Mouse (Mus musculus) megakaryocyte, embryonic 14.5 days (primary cell): ENCODE data around the gene Prkcz. TPM values are rescaled to one million over a fixed set of nuclear protein-coding genes. Genes with fewer than 3 reads are reported as not detected.

ENCODE experiments used
- H3K27me3 ChIP-seq: replicated peaks from 2 replicates; pipeline ENCODE3; 2012; ENCODE audit warnings: inconsistent platforms
- H3K36me3 ChIP-seq: replicated peaks from 2 replicates; pipeline ENCODE3; 2012; ENCODE audit warnings: low read length, inconsistent platforms, mixed read lengths
- H3K4me1 ChIP-seq: 2 replicates; pipeline ENCODE4 v1.6.1; 2012; ENCODE audit warnings: inconsistent platforms
- H3K4me3 ChIP-seq: replicated peaks from 2 replicates; pipeline ENCODE3; 2012; ENCODE audit warnings: moderate library complexity, mild to moderate bottlenecking, inconsistent platforms
- H3K9me3 ChIP-seq: 2 replicates; pipeline ENCODE4 v1.6.1; 2012; ENCODE audit warnings: inconsistent platforms
- FLI1 ChIP-seq: IDR thresholded peaks from 2 replicates; pipeline ENCODE4 v1.6.1; 2012; ENCODE audit warnings: low read length, inconsistent platforms, mixed read lengths
- GATA1 ChIP-seq: IDR thresholded peaks from 3 replicates; pipeline ENCODE4 v1.6.1; 2012; ENCODE audit warnings: mixed read lengths, low read length, inconsistent platforms, borderline replicate concordance
- polyA plus RNA-seq: library from polyadenylated mRNA; stranded (reverse); fragments of >175 nt; gene quantifications from 2 replicates; pipeline ENCODE4 v1.2.3, GENCODE M21; 2012; ENCODE audit warnings: low replicate concordance; ENCODE audit not compliant: insufficient read depth

The Prkcz gene
- polyA plus RNA-seq, 1 experiment, result not detected

GRCm38 (mm10) chr4:155297057-155297456, 64.1 kb downstream of the Prkcz start:
- H3K4me1 ChIP-seq, result peaks cover 32% of the 10 kb centered on the region
- peaks cover 66% of the 10 kb centered on the region for H3K27me3 ChIP-seq
- no peak overlapping the region for H3K4me3 ChIP-seq
- TF ChIP-seq GATA1, result no peak
- TF ChIP-seq FLI1, result no peak
- H3K36me3 ChIP-seq, result no peaks in the 10 kb centered on the region
- no peaks in the 10 kb centered on the region for H3K9me3 ChIP-seq

GRCm38 (mm10) chr4:155295996-155296395, 65.2 kb downstream of the Prkcz start:
- Histone ChIP-seq H3K9me3 (no peaks in the 10 kb centered on the region), H3K27me3 (peaks cover 59% of the 10 kb centered on the region), H3K4me3 (no peak overlapping the region), H3K4me1 (peaks cover 39% of the 10 kb centered on the region), H3K36me3 (no peaks in the 10 kb centered on the region)
- no peak for TF ChIP-seq GATA1
- no peak for TF ChIP-seq FLI1

GRCm38 (mm10) chr4:155295026-155295590, 66.1 kb downstream of the Prkcz start:
- Histone ChIP-seq H3K27me3 (peaks cover 52% of the 10 kb centered on the region), H3K36me3 (no peaks in the 10 kb centered on the region), H3K4me1 (peaks cover 39% of the 10 kb centered on the region), H3K4me3 (no peak overlapping the region), H3K9me3 (no peaks in the 10 kb centered on the region)
- TF ChIP-seq FLI1 (no peak), GATA1 (no peak)

- Histone ChIP-seq H3K36me3 (no peaks in the 10 kb centered on the region), H3K4me3 (no peak overlapping the region), H3K27me3 (peaks cover 52% of the 10 kb centered on the region), H3K9me3 (no peaks in the 10 kb centered on the region), H3K4me1 (peaks cover 42% of the 10 kb centered on the region)
- no peak for TF ChIP-seq FLI1
- no peak for TF ChIP-seq GATA1
These were observed 66.8 kb downstream of the Prkcz start for GRCm38 (mm10) chr4:155294381-155294780.

DNA sequence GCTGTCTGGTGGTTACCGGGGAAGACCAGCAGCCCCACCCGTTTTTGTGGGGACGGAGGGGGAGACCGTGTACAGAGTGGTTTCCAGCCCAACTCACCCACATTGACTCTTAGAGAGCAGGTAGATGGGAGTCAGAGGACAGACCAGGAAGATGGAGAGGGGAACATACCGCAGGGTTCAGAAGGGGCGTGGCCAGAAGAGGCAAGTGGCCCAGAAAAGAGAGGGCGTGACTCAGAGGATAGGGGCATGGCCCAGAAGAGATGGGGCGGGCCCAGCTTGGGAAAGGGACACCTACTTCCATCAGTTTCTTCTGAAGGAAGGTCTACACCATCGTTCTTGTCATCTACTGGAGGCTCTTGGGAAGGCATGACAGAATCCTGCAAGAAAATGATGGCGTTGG, 68.3 kb downstream of the Prkcz start:
- Histone ChIP-seq H3K36me3 (no peaks in the 10 kb centered on the region), H3K4me1 (peaks cover 42% of the 10 kb centered on the region), H3K4me3 (peak overlapping the region; percentile 23), H3K27me3 (peaks cover 53% of the 10 kb centered on the region), H3K9me3 (no peaks in the 10 kb centered on the region)
- no peak for TF ChIP-seq FLI1
- TF ChIP-seq GATA1, result no peak

DNA sequence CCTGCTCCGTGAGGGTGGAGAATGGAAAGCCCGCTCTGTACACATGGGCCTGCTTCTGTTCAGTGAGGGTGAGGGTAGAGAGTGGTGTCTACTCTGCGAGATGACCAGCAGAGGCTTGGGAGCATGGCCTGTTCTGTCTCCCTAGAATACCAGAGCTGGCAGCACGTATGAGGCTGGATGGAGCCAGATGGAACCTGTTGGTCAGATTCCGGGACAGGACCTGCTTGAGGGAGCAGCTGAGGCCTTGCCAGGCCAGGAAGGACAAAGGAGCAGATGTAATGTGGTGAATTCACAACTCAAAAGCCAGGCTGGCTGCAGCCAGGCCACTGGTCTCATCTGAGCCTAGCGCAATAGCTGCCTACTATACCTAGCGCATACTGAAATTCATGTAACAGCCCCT, 71.1 kb downstream of the Prkcz start:
- no peak overlapping the region for H3K4me3 ChIP-seq
- peaks cover 33% of the 10 kb centered on the region for H3K4me1 ChIP-seq
- no peaks in the 10 kb centered on the region for H3K9me3 ChIP-seq
- TF ChIP-seq GATA1 (no peak), FLI1 (no peak)
- H3K36me3 ChIP-seq, result no peaks in the 10 kb centered on the region
- H3K27me3 ChIP-seq, result peaks cover 74% of the 10 kb centered on the region

GRCm38 (mm10) chr4:155288586-155288985, 72.6 kb downstream of the Prkcz start:
- Histone ChIP-seq H3K36me3 (no peaks in the 10 kb centered on the region), H3K4me3 (no peak overlapping the region), H3K4me1 (peaks cover 44% of the 10 kb centered on the region), H3K27me3 (peaks cover 73% of the 10 kb centered on the region), H3K9me3 (no peaks in the 10 kb centered on the region)
- no peak for TF ChIP-seq GATA1
- no peak for TF ChIP-seq FLI1

DNA sequence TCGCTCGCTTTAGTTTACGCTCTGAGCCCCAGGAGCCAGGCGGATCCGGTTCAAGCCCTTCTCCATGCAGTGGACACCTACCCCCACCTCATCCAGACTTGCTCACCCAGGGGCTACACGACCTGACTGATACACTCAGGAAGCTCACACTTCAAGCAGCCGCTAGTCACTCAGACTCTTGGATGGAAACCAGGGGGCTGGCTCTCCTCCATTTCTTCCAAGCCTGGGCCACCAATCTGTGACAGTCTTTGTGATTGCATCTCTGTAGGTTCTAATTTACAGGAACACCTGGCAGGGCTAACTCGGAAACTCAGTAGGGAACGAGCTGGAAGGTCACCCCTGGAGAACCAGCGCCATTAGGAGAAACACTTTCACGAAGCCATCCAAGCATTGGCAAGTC, 73.4 kb downstream of the Prkcz start:
- H3K27me3 ChIP-seq, result peaks cover 68% of the 10 kb centered on the region
- H3K9me3 ChIP-seq, result no peaks in the 10 kb centered on the region
- no peaks in the 10 kb centered on the region for H3K36me3 ChIP-seq
- no peak for TF ChIP-seq FLI1
- TF ChIP-seq GATA1, result no peak
- no peak overlapping the region for H3K4me3 ChIP-seq
- peaks cover 48% of the 10 kb centered on the region for H3K4me1 ChIP-seq

GRCm38 (mm10) chr4:155286090-155286489, 75.1 kb downstream of the Prkcz start:
- Histone ChIP-seq H3K27me3 (peaks cover 63% of the 10 kb centered on the region), H3K4me1 (peaks cover 54% of the 10 kb centered on the region)
- TF ChIP-seq GATA1, result no peak
- no peak for TF ChIP-seq FLI1

GRCm38 (mm10) chr4:155284521-155285379, 76.4 kb downstream of the Prkcz start:
- H3K4me1 ChIP-seq, result peaks cover 52% of the 10 kb centered on the region
- H3K9me3 ChIP-seq, result no peaks in the 10 kb centered on the region
- peaks cover 65% of the 10 kb centered on the region for H3K27me3 ChIP-seq
- H3K4me3 ChIP-seq, result no peak overlapping the region
- no peaks in the 10 kb centered on the region for H3K36me3 ChIP-seq
- no peak for TF ChIP-seq GATA1
- no peak for TF ChIP-seq FLI1

More at GRCm38 (mm10) chr4:155286090-155286489, 75.1 kb downstream of the Prkcz start:
- no peaks in the 10 kb centered on the region for H3K36me3 ChIP-seq
- H3K9me3 ChIP-seq, result no peaks in the 10 kb centered on the region
- H3K4me3 ChIP-seq, result no peak overlapping the region
